Mouse (Mus musculus) spleen, adult 12 weeks (tissue): ENCODE data around the gene Kcna1.

Experiments used
- DNase-seq: peaks from one replicate; pipeline ENCODE4 v3.0.0; 2022; ENCODE audit warnings: low spot score

Kcna1 gene

DNA sequence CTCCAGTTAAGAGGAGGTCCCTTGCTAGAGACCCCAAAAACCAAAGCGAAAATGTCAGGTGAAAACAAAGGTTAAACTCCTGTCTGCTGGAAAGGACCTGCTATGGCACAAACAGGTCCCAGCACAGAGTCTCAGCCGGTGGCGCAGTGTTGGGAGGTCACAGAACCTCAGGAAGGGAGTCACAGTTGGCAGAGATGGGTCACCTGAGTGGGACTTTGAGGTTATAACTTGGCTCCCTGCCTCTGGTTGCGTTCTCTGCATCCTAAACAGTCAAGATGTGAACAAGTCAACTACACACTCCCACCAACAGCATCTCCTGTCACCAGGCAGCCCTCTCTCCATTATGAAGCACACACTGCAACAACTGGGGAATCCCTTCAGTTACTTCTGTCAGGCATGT is 48.4 kb downstream of the Kcna1 start:
- DNase-seq, result no peak

DNA sequence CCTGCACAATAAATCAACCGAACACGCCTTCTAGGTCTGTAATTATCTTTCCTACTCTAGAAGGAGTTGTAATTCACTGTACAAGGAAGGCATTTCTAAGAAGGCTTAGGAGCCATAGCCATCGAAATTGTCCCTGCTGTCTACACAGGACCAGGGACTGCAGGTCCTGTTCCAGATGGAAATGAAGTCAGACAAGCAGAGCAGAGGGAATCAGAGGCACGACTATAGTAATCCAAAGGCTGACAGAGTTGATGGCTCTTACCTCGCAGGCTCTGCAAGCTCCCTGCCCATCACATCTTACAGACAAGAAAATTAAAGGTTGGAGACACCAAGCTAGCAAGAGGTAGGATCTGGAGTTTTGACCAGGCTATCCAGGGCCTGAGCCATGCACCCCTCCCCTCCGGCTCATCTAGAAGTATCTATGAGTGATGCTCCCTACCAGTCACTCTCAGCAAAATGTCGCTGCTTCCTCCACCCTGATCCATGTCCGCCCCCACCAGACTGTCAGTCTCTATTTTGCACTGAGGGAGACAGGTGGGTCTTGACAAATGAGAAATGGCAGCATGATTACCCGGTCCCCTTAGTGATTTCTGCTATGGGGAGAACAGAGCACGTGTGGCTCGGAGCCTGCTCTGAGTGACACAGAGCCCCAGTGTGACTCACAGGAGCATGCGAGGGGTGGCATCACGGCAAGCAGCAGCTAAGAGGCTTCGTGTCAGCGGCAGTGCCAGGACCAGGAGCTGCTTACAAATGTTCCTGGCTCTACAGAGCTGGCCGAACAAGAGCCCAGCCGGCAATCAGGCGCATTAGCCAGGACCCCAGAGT is 50.2 kb downstream of the Kcna1 start:
- no peak for DNase-seq

DNA sequence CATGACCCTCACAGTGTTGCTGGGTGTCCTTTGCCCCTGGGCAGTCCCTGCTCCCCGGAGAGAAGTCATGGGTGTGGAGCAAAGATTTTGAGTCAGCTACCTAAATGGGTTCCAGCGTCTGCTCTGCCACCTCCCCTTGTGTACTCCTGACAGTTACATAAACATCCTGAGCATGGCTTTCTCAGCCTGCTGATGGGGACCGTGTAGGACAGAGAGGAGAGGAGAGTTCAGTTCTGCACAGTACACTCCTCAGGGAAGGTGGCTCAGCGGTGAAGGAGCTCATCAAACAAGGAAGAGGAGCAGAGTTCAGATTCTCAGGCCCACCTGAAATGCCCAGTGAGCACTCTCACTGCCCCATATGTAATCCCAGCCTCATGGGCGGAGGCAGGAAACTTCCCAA is 51.1 kb downstream of the Kcna1 start:
- DNase-seq, result no peak

DNA sequence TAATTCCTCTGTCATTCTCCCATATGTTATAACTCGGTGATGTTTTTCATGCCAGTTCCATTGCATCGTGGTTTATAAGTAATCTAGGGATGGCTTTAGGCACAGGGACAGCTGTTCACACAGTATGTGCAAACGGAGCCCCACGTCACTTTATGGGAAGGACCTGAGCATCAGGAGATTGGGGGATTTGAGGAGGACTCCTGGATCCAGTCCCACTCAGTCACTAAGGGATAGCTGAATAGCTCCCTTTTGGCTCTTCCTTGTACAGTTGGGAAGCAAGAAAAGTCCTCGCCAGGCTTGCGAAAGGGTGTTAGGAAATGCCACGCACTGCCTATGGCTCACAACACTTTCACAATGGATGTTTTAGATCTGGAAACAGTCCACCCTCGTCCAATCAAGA is 51.8 kb downstream of the Kcna1 start:
- DNase-seq, result no peak

DNA sequence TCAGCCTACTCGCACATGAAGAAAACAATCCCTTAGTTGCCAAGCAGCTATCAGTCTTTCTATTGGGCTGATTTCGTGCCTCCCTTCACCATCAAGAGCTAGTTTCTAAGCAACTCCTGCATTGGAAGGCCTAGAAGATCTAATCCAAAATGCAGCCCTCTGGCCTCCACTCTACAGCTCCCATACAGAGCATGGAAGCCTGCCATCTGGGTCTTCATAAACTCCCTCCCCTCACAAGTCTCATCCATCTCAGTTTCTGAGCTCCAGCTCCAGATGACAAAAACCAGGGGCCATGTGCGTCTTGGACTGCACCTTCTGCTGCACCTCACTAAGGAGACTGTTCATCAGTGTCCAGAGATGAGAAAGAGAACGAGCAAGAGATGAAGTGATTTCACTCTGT is 52.8 kb downstream of the Kcna1 start:
- no peak for DNase-seq
